ENCODE assay signal across 8 mouse cellular contexts in genomic region chrX:141475566-141476327, GRCm38 (mm10). TPM values are rescaled to one million over a fixed set of nuclear protein-coding genes. Genes with fewer than 3 reads are reported as not detected.
DNase-seq lines count a peak whose midpoint lies in the region; ATAC-seq and TF ChIP-seq lines count a peak whose summit lies in the region.

No protein-coding gene starts in this region.

- intact Hi-C loops in heart, postnatal 14 days (cut with DNase I): no loop called here

- TF ChIP-seq CTCF in cortical plate, adult 2 months (IDR thresholded peaks at IDR 0.05; ENCODE audit: extremely low read depth, insufficient read depth, low read length): no peak

- no peak overlapping the region for H3K27ac ChIP-seq in neural tube, embryonic 11.5 days (ENCODE audit: low read depth, low read length)
- H3K27ac ChIP-seq in cortical plate, adult 2 months (ENCODE audit: insufficient read depth, low read length): no peak overlapping the region
- no peak overlapping the region for H3K27ac ChIP-seq in midbrain, embryonic 12.5 days (replicated peaks)

- 22% methylated on average over 13 of the region's 14 CpGs for WGBS in neural tube, embryonic 11.5 days
- WGBS in midbrain, embryonic 12.5 days: 21% methylated on average over 14 of the region's 14 CpGs

- peak overlapping the region; percentile 39 for H3K4me3 ChIP-seq in neural tube, embryonic 11.5 days (ENCODE audit: low read depth, low read length)
- H3K4me3 ChIP-seq in cortical plate, adult 2 months (ENCODE audit: insufficient read depth, low read length): peak overlapping the region; percentile 21
- peak overlapping the region; percentile 44 for H3K4me3 ChIP-seq in midbrain, embryonic 12.5 days

- H3K9ac ChIP-seq in neural tube, embryonic 11.5 days (ENCODE audit: low read length): peak overlapping the region; percentile 44
- peak overlapping the region; percentile 51 for H3K9ac ChIP-seq in midbrain, embryonic 12.5 days (replicated peaks)

- H3K4me2 ChIP-seq in neural tube, embryonic 11.5 days (ENCODE audit: low read depth): peak overlapping the region; percentile 51
- H3K4me2 ChIP-seq in midbrain, embryonic 12.5 days (replicated peaks): peak overlapping the region; percentile 54

- peak; percentile 68 for ATAC-seq in neural tube, embryonic 11.5 days (ENCODE audit: insufficient read depth, low FRiP score, low TSS enrichment)
- peak; percentile 75 for ATAC-seq in midbrain, embryonic 12.5 days (ENCODE audit: low FRiP score, low read depth)

- no peak for TF ChIP-seq POLR2A in cortical plate, adult 2 months (IDR thresholded peaks at IDR 0.05; ENCODE audit: extremely low read depth, insufficient read depth, low read length)

- H3K27me3 ChIP-seq in neural tube, embryonic 11.5 days (ENCODE audit: control insufficient read depth, insufficient read depth, low read length): peaks cover 8% of the 10 kb centered on the region
- H3K27me3 ChIP-seq in midbrain, embryonic 12.5 days: peaks cover 23% of the 10 kb centered on the region

- H3K9me3 ChIP-seq in neural tube, embryonic 11.5 days (ENCODE audit: control insufficient read depth, low read length): no peaks in the 10 kb centered on the region
- no peaks in the 10 kb centered on the region for H3K9me3 ChIP-seq in midbrain, embryonic 12.5 days

- no peaks in the 10 kb centered on the region for H3K4me1 ChIP-seq in neural tube, embryonic 11.5 days (ENCODE audit: control insufficient read depth, insufficient read depth, low read length)
- H3K4me1 ChIP-seq in cortical plate, adult 2 months (ENCODE audit: control insufficient read depth, insufficient read depth, low read length): no peaks in the 10 kb centered on the region
- no peaks in the 10 kb centered on the region for H3K4me1 ChIP-seq in midbrain, embryonic 12.5 days

- H3K36me3 ChIP-seq in neural tube, embryonic 11.5 days (ENCODE audit: control insufficient read depth, insufficient read depth, low read length): no peaks in the 10 kb centered on the region
- no peaks in the 10 kb centered on the region for H3K36me3 ChIP-seq in midbrain, embryonic 12.5 days

- peak; percentile 28 for DNase-seq in neural tube, embryonic 11.5 days (ENCODE audit: low spot score)
- no peak for DNase-seq in neural tube, embryonic 10.5 days (ENCODE audit: extremely low spot score, low spot score)
- peak; percentile 14 to 21 for DNase-seq in heart, postnatal 14 days
- peak; percentile 18 to 54 for DNase-seq in kidney, postnatal 4 days
- no peak for DNase-seq in thymus, postnatal 10 days (ENCODE audit: low spot score in 2 of 2)
- DNase-seq in layer of hippocampus, postnatal 25 days (ENCODE audit: extremely low spot score in 1 of 2, low spot score in 1 of 2): no peak

RNA-seq across cellular contexts. Expression of gene Col4a5, which starts 0.6 kb away (rescaled TPM):
- 11.9 and 14.0 TPM in 2 replicates for polyA plus RNA-seq in neural tube, embryonic 11.5 days (2014; fragmentation: Nextera tagmentation; extraction: Ambion mirVana)
- polyA plus RNA-seq in cortical plate, adult 2 months (2012; rRNA removed): 2.3 and 2.4 TPM in 2 replicates
- total RNA-seq in heart, postnatal 14 days (2021): 10 to 100 TPM; 61.0 to 73.5 TPM
- polyA plus RNA-seq in midbrain, embryonic 12.5 days (2016; fragmentation: Nextera tagmentation; extraction: Ambion mirVana): 15.1 and 15.5 TPM in 2 replicates
- total RNA-seq in layer of hippocampus, postnatal 25 days (2021): 1 to 10 TPM; 3.4 to 3.9 TPM

RNA-seq across cellular contexts. Expression of gene Col4a6, which starts 1.9 kb away (rescaled TPM):
- polyA plus RNA-seq in neural tube, embryonic 11.5 days (2014; fragmentation: Nextera tagmentation; extraction: Ambion mirVana): 1.8 and 1.9 TPM in 2 replicates
- polyA plus RNA-seq in cortical plate, adult 2 months (2012; rRNA removed): 0.47 and 0.73 TPM in 2 replicates
- 1 to 10 TPM; 2.4 to 5.2 TPM for total RNA-seq in heart, postnatal 14 days (2021)
- polyA plus RNA-seq in midbrain, embryonic 12.5 days (2016; fragmentation: Nextera tagmentation; extraction: Ambion mirVana): 2.4 and 2.8 TPM in 2 replicates
- 1 to 10 TPM in 1 of 2 experiments, under 1 TPM in 1; 0.89 to 1.1 TPM for total RNA-seq in layer of hippocampus, postnatal 25 days (2021)

Comparison
In these comparisons a context has a peak if more than half of its experiments do, and no peak if none do; other contexts are left out.
1. DNase-seq: peak in neural tube, embryonic 11.5 days (single experiment), heart, postnatal 14 days (2 of 2) and kidney, postnatal 4 days (2 of 2); none in neural tube, embryonic 10.5 days (single experiment), thymus, postnatal 10 days (0 of 2) and layer of hippocampus, postnatal 25 days (0 of 2).
2. Peak in every context shown above with its lines, with median percentiles within 50 percentile points of each other: H3K4me3 ChIP-seq.